Mouse (Mus musculus) layer of hippocampus, adult 6 months (tissue): ENCODE results near the gene Mki67. TPM values are rescaled to one million over a fixed set of nuclear protein-coding genes. Genes with fewer than 3 reads are reported as not detected.

ENCODE experiments used
- long read RNA-seq, 2 experiments: library from polyadenylated mRNA; unstranded; transcript quantifications; one replicate each; pipeline ENCODE4 v2.0.0; 2019 to 2020
- polyA plus RNA-seq: library from polyadenylated mRNA; unstranded; fragments of <200 nt; fragmentation: Nextera tagmentation; gene quantifications from 2 replicates; pipeline ENCODE4 v1.2.3, GENCODE M21; 2021

The Mki67 gene
- 0.08 and 0.11 TPM in 2 replicates for polyA plus RNA-seq
- long read RNA-seq, experiment 1, result 0 reads
- long read RNA-seq, experiment 2, result 0 reads

DNA sequence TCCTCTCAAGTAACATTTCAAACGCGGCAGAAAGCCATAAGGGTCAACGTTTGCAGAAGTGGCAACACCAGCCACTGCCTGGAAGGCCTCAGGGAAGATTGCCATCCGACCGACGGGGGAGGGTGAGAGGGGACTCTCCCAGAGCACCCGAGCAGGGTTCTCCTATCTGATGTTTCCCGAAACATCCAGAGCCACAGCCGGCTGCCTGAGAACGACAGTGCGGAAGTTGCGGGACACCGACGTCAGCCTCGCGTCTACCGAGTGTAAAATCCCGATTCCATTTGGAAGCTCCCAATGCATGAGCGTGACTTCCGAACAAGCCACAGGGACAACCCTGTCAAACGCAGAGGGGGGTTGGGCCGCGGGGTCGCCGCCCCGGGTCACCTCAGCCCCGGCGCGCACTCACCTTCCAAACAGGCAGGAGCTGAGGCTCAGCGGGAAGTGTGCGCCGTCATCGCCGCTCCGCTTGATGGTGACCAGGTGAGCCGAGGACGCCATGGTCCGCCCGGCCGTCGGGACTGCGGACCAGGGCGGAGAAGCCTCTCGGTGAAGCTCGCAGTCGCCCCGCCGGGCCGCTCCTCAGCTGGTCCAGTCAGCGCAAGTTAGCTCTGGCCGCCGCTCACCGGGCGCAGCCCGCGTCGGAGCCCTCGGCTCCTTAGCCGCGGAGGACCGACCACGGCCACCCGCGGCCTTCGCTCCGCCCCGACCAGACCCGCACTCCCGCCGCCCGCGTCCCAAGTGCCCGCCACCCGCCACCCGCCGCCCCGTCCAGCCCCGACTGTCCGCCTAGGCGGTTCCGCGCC, at the start of gene Mki67:
Mki67 (minus strand) TSS at position 720 of the 803 bp plus-strand sequence.

Other genes starting within 250 kb of the Mki67 start
- gene Clrn3, start 187.7 kb downstream of the Mki67 start, polyA plus RNA-seq, result not detected in 2 replicates
- 21.8 and 22.7 TPM in 2 replicates for gene Ptpre, start 178.9 kb downstream of the Mki67 start, polyA plus RNA-seq